Mouse (Mus musculus) 3134 (cell line): ENCODE data around the gene Prdm12.

ENCODE experiments used
- DNase-seq: peaks from one replicate; pipeline ENCODE4 v3.0.0-alpha.2; 2011; ENCODE audit warnings: low spot score; ENCODE audit not compliant: insufficient read length; ENCODE audit errors: extremely low read depth

Prdm12 gene

GRCm38 (mm10) chr2:31639901-31640608 lies at the start of gene Prdm12:
Gene Prdm12 (plus strand): TSS chr2:31640037.
- DNase-seq: no peak

- no peak for DNase-seq
Measured at GRCm38 (mm10) chr2:31591799-31592484, 47.9 kb upstream of the Prdm12 start.

DNA sequence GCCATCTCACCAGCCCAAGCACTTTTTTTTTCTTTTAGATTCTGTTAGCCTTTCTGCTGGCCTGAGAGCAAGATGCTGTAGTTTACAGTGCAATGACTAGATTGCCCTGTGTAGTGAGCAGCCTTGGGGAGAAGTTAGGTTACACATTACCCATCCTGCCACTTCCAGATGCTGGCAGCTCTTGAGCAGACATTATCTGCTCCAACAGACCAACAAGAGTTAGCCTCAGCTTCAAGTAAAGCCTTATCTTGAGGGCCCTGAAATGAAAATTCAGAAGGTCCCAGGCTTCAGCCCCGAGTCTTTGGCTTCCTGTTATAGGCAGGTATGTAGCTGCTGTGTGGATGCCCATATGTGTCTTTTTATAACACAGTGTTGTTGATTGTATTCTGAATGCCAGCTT lies 32.3 kb upstream of the Prdm12 start:
- DNase-seq: no peak

GRCm38 (mm10) chr2:31609859-31610261 lies 30.0 kb upstream of the Prdm12 start:
- no peak for DNase-seq

DNA sequence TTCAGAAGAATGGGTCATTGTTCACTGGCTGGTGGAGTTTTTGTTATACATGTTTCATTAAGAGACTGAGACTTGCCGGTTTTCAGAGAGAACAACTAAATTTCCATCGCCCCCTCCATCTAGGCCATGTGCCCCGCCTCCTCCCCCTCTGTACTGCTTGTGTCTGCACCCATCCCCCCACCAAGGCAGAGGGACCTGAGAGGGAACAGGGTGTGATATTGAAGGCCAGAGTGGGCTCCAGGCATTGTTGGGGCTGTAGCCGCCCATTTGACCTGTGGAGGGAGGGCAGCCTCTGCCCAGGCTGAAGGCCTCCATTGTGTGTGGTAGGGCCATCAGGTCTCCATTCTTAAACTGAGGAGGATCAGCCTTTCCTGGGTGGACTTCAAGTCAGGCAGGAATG lies 28.9 kb upstream of the Prdm12 start:
- no peak for DNase-seq

GRCm38 (mm10) chr2:31611400-31611799 lies 28.4 kb upstream of the Prdm12 start:
- no peak for DNase-seq

DNA sequence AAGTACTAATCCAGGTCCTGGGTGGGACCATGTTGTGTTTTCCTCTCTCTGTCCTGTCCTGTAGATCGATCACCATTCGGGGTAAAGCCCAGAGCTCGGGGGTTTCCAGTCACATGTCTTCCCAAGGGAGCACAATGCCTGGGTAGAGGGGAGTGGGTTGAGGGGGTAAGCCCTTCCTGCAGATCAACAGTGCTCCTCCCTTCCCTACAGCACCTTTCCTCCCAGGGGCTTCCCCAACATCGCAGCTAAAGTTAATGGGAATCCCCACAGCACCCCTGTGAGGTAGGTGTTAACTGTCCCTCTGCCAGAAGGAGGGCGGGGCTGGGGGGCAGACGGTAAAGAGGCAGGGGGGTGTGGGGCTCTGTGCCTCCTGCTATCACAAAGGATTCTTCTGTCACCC lies 27.2 kb upstream of the Prdm12 start:
- no peak for DNase-seq

GRCm38 (mm10) chr2:31613781-31614180 lies 26.1 kb upstream of the Prdm12 start:
- no peak for DNase-seq

GRCm38 (mm10) chr2:31618484-31619161 lies 21.2 kb upstream of the Prdm12 start:
- no peak for DNase-seq

GRCm38 (mm10) chr2:31619208-31619607 lies 20.6 kb upstream of the Prdm12 start:
- peak; percentile 21 for DNase-seq

DNA sequence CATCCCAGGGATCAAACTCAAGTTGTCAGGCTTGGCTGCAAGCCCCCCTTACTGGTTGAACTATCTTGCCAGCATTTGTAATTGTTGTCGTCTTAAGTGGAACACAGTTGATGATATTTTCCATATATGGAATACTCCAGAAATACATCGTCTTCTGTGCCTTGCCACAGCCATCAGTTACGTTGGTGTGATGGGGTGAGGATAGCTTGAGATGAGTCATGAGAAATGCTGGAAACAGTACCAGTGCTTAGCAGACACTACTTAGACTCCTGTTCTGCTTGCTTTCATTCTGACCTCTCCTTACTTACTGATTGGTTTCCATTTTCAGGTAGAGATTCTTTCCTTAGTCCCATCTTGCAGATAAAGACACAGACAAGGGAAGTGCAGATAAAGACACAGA lies 6.3 kb upstream of the Prdm12 start:
- DNase-seq: no peak

DNA sequence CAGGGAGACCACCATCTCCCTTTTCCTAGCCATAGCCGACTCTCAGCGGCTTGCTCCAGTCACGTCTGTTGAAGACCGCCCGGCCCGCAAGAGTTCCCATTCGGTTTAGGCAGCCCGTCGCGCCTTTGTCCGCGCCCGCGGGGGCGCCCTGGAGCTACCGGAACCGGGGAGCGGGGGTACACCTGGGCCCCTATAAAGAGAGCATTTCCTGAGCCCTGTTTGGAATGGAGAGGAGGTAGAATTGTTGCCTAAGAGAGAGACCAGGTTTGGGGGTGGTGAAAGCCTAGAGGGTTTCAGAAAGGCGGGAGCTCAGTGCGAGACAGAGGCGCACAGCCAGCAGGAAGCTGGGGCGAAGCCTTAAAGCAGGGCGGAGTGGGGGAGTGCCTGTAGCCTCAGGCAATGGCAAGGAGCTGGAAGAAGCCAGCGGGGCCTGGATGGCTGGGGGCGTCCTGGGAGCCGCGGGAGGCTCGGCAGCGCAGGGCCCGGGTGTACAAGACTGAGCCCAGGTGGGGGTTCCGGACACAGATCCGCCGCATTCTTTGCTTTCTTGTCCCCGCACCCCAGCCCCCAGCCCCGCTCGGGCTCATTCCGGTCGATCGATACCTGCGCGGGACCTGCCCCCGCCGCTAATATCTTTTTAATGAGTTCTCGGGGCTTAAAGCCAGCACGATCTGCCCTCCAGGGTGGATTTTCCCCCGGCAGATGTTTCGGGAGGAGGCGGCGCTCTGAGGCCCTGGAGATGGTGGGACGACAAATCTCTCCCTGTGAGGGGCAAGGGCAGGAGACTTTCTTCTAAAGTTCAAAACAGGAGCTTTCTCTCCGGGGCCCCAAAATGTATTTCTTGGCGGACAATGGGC lies 4.3 kb upstream of the Prdm12 start:
- DNase-seq: no peak

- DNase-seq: no peak
Measured at GRCm38 (mm10) chr2:31636138-31636741, 3.6 kb upstream of the Prdm12 start.

- no peak for DNase-seq
Measured at GRCm38 (mm10) chr2:31636742-31637141, 3.1 kb upstream of the Prdm12 start.

DNA sequence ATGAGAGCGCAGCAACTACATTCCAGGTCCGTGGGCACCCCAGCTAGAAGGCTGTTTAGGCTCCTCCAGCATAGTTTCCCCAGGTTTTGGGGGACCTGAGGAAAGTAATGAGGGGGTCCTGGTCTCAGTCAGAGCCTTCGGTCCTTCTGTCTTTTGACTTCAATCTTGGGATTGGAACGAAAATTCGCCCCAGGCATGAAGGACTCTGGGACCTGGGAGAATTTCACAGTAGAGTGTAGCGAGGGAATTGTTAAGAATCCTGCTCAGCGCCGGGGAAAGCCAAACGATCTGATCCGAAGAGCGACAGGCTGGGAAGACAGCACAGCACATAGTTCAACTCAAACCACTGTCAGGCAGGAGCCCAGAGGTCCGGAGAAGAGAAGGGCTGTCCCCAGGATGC lies 2.5 kb upstream of the Prdm12 start:
- no peak for DNase-seq

- DNase-seq: no peak
Measured at GRCm38 (mm10) chr2:31637807-31638206, 2.0 kb upstream of the Prdm12 start.

DNA sequence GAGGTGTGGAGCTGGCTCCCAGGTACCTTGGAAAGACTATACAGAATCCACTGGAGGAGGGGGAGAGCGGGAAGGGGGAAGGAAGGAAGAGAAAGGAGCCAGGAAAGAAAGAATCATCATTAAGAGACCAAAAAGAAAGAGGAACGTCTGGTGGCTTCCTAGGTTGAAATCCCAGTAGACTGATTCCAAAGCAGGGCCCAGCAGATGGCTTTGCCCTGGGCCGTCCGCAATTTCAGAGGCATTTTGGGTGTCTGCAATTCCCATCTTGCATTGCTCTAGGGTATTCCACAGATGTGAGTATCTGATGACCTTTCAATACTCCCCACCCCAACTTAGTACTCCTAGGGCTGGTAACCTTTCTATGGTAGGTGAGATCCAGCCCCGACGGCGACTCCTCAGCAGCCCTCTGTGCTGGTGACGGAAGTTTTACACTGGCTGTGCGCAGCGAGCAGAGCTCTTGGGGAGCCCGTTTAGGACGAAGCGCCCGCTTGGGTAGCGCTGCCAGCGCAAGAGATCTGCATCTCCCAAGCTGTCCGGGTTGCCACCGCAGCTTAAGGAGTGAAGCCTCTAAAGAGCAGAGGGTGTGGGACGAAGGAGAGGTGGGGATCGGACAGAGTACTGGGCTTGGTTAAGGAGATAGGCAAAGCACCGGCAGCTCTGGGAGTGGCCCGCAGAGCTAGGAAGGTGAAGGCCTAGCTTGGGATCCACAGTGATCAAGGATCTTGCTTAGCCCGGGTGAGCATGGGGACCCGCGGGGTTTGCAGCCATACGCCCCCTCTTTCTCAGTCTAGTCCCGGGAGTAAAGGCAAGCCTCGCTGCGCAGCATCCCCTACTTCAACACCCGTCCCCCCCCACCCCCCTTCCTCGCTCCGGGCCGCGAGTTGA lies 1.0 kb upstream of the Prdm12 start:
- DNase-seq: no peak

DNA sequence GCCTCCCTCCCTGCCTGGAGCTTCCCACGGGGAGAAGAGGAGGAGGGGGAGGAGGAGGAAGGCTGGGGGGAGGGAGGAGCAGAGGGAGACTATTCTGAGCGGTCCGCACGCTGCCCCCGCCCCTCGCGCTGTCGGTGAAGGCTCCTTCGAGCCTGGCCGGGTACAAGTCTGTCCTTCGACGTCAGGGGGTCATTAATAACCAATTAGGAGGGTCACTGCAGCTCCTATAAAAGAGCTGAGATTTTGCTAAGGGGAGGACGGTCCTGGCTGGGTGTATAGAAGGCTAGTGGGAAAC lies 424 bp upstream of the Prdm12 start:
- DNase-seq: no peak

GRCm38 (mm10) chr2:31640609-31641507 lies 1.0 kb downstream of the Prdm12 start:
- DNase-seq: no peak
